Mouse (Mus musculus) limb, embryonic 14.5 days (tissue): Measurements from ENCODE around the gene BC003965. TPM values are rescaled to one million over a fixed set of nuclear protein-coding genes. Genes with fewer than 3 reads are reported as not detected.

ENCODE experiments used
- ATAC-seq: fragments of 200-750 bp; cut with Nextera tagmentation; 2 replicates; pipeline ENCODE4 v1.8.0; 2017; ENCODE audit warnings: low read depth, moderate number of reproducible peaks, moderate TSS enrichment; ENCODE audit not compliant: low FRiP score
- DNase-seq: peaks from one replicate; pipeline ENCODE4 v3.0.0-alpha.2; 2015; ENCODE audit warnings: low spot score
- H3K27ac ChIP-seq: fragments of 300-500 bp; sonication (generic); replicated peaks from 2 replicates; pipeline ENCODE4 v1.5.1; 2014; ENCODE audit warnings: low read depth, mild to moderate bottlenecking, low read length, moderate library complexity, mixed read lengths
- H3K27me3 ChIP-seq: fragments of 300-500 bp; sonication (generic); 2 replicates; pipeline ENCODE4 v1.6.1; 2014; ENCODE audit warnings: low read length, mixed read lengths; ENCODE audit not compliant: control insufficient read depth, insufficient read depth
- H3K36me3 ChIP-seq: fragments of 300-500 bp; sonication (generic); 2 replicates; pipeline ENCODE4 v1.6.1; 2014; ENCODE audit warnings: mild to moderate bottlenecking, low read length, moderate library complexity, mixed read lengths; ENCODE audit not compliant: control insufficient read depth, insufficient read depth
- H3K4me1 ChIP-seq: fragments of 300-500 bp; sonication (generic); 2 replicates; pipeline ENCODE4 v1.6.1; 2014; ENCODE audit warnings: antibody characterized with exemption, low read length, mixed read lengths; ENCODE audit not compliant: control insufficient read depth, insufficient read depth
- H3K4me2 ChIP-seq: fragments of 300-500 bp; sonication (generic); replicated peaks from 2 replicates; pipeline ENCODE4 v1.6.1; 2014; ENCODE audit warnings: low read depth, mild to moderate bottlenecking, low read length, moderate library complexity; ENCODE audit not compliant: severe bottlenecking
- H3K4me3 ChIP-seq: fragments of 300-500 bp; sonication (generic); replicated peaks from 2 replicates; pipeline ENCODE4 v1.5.1; 2014; ENCODE audit warnings: low read length
- H3K9ac ChIP-seq: fragments of 300-500 bp; sonication (generic); 2 replicates; pipeline ENCODE4 v1.6.1; 2014; ENCODE audit warnings: mild to moderate bottlenecking, low read depth, low read length, moderate library complexity; ENCODE audit not compliant: severe bottlenecking
- H3K9me3 ChIP-seq: fragments of 300-500 bp; sonication (generic); 2 replicates; pipeline ENCODE4 v1.6.1; 2016; ENCODE audit warnings: low read length; ENCODE audit not compliant: control insufficient read depth
- POLR2A ChIP-seq: fragments of 200-500 bp; IDR thresholded peaks from 2 replicates; pipeline ENCODE4 v1.8.0; 2012; ENCODE audit warnings: inconsistent platforms, mild to moderate bottlenecking, moderate library complexity, borderline replicate concordance; ENCODE audit not compliant: insufficient read depth, insufficient read length; ENCODE audit errors: extremely low read depth
- WGBS: fragments of 180-500 bp; shearing (Covaris S2); extraction: QIAGEN DNeasy Blood & Tissue Kit; methylation state at CpG from one replicate; pipeline ENCODE4 v1.1.7; 2014; 5-methylcytosine and 5-hydroxymethylcytosine counted together
- polyA plus RNA-seq, 2 experiments: library from polyadenylated mRNA; depleted of rRNA in 1 of 2; stranded (reverse) in 1 of 2; unstranded in 1 of 2; fragments of >200 nt; fragmentation: Nextera tagmentation in 1 of 2; extraction: Ambion mirVana in 1 of 2; gene quantifications; 2 replicates each; pipeline versions ENCODE4 v1.2.1 to v1.2.3; 2012 to 2014

Gene BC003965
- polyA plus RNA-seq (2012; rRNA removed): 27.1 and 27.3 TPM in 2 replicates
- polyA plus RNA-seq (2014; fragmentation: Nextera tagmentation; extraction: Ambion mirVana): 28.6 and 28.8 TPM in 2 replicates

DNA sequence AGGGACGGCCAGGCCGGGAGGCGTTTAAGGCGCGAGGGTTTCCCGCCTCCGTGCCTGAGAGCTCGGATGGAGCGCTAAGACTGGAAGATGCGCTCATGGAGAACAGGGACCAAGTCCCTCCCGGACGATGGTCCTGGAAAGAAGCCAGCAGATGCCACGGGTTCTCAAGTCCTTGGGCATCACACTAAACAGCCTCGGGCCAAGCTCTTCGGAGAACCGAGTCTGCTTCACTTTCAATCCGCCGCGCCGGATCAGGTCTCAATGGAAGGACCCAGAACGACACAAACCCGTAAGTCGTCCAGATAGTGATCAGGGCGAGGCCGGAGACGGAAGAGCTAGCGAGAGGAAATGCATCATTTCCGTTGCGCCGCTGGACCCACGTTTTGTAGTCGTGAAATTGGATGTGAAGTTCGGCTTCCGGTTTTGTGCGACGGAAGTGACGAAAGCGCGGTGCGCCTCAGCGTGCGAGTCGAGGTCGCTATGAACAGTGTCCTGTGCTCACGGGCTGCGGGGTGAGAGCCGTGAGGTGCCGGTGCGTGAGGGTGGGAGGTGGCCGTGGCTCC is at the start of gene BC003965:
Gene BC003965, plus strand, starts transcription at position 426 of the 563 bp plus-strand sequence.
- under 1% methylated on average over 48 of the region's 50 CpGs for WGBS
- peak; percentile 87 for ATAC-seq

DNA sequence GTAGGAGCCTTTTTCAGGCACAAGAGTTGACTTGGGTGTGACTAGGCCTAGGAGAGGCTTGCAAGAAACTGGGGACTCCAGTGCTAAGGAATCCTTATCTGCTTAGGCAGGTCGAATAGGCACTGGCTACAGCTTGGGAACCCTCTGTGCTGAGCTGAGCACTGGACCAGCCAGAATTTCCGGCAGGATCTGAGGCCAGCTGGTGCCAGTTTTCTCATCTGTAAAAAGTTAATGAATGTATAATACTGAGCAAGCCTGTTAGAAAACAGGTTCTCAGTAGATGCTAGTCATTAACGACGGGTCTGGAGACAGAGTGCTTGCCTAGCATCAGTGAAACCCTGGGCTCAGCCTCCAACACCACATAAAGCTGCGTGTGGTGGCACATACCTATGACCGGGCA is 48.7 kb upstream of the BC003965 start:
- Histone ChIP-seq H3K4me2 (no peak overlapping the region), H3K27ac (no peak overlapping the region), H3K36me3 (peaks cover 1% of the 10 kb centered on the region; the same call in 1 of the 2 replicates), H3K27me3 (no peaks in the 10 kb centered on the region), H3K4me1 (peaks cover 8% of the 10 kb centered on the region), H3K4me3 (no peak overlapping the region), H3K9ac (no peak overlapping the region), H3K9me3 (no peaks in the 10 kb centered on the region)
- ATAC-seq (no peak), DNase-seq (no peak)
- WGBS: 81% methylated on average over 6 of the region's 6 CpGs
- no peak for TF ChIP-seq POLR2A

More for the DNA sequence above, at the start of gene BC003965:
- peaks cover 16% of the 10 kb centered on the region; the same call in 1 of the 2 replicates for H3K4me1 ChIP-seq
- H3K4me3 ChIP-seq: peak within 1 kb of the TSS; percentile 79
- H3K9ac ChIP-seq: peak within 1 kb of the TSS; percentile 80
- TF ChIP-seq POLR2A: peak; percentile 57; the same call in 1 of the 2 replicates
- H3K36me3 ChIP-seq: peaks cover 12% of the 10 kb centered on the region
- H3K27ac ChIP-seq: peak within 1 kb of the TSS; percentile 92
- peak; percentile 97 for DNase-seq
- H3K4me2 ChIP-seq: peak within 1 kb of the TSS; percentile 93
- no peaks in the 10 kb centered on the region for H3K9me3 ChIP-seq
- no peaks in the 10 kb centered on the region for H3K27me3 ChIP-seq

GRCm38 (mm10) chr17:25138803-25139202 is 45.6 kb upstream of the BC003965 start:
- Histone ChIP-seq H3K27me3 (no peaks in the 10 kb centered on the region), H3K4me1 (peaks cover 8% of the 10 kb centered on the region), H3K36me3 (peaks cover 6% of the 10 kb centered on the region), H3K27ac (no peak overlapping the region), H3K9ac (no peak overlapping the region), H3K4me2 (no peak overlapping the region), H3K4me3 (no peak overlapping the region), H3K9me3 (no peaks in the 10 kb centered on the region)
- DNase-seq (no peak), ATAC-seq (no peak)
- WGBS: 92% methylated on average over 1 of the region's 1 CpGs
- TF ChIP-seq POLR2A: no peak

DNA sequence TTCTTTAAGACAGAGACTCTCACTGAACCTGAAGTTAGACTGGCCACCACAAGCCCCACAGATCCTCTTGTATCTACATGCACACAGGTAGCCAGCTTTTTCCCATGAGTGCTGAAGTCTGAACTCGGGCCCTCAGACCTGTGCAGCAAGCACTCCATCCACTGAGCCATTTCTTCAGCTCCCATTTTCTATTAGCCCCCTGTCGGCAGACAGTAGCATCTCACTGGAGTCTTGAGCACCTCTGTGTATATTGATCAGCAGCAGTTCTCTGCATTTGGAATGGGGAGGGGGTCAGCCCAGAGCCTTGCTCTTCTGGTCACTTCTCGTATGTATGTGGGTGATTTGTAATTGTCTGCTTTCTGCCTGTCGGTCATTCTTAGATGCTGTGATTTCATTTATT is 44.4 kb upstream of the BC003965 start:
- Histone ChIP-seq H3K27me3 (no peaks in the 10 kb centered on the region), H3K9me3 (no peaks in the 10 kb centered on the region), H3K4me3 (no peak overlapping the region), H3K4me2 (no peak overlapping the region), H3K27ac (no peak overlapping the region), H3K4me1 (no peaks in the 10 kb centered on the region), H3K9ac (no peak overlapping the region), H3K36me3 (peaks cover 6% of the 10 kb centered on the region)
- ATAC-seq (no peak), DNase-seq (no peak)
- TF ChIP-seq POLR2A: no peak
- WGBS: 67% methylated on average over 4 of the region's 4 CpGs

GRCm38 (mm10) chr17:25162161-25162560 is 22.2 kb upstream of the BC003965 start, which contains the start of gene Ccdc154:
Ccdc154 (plus strand) TSS chr17:25162461.
- 71% methylated on average over 1 of the region's 1 CpGs for WGBS
- peaks cover 40% of the 10 kb centered on the region for H3K36me3 ChIP-seq
- H3K4me1 ChIP-seq: no peaks in the 10 kb centered on the region
- H3K27me3 ChIP-seq: no peaks in the 10 kb centered on the region
- no peak for TF ChIP-seq POLR2A
- H3K4me3 ChIP-seq: no peak within 1 kb of the TSS
- ATAC-seq (no peak), DNase-seq (no peak)
- H3K4me2 ChIP-seq: no peak within 1 kb of the TSS
- H3K9ac ChIP-seq: 0 out of 2 replicates have a peak within 1 kb of the TSS, but pooled peaks have one; percentile 14
- H3K27ac ChIP-seq: no peak within 1 kb of the TSS
- H3K9me3 ChIP-seq: no peaks in the 10 kb centered on the region
